Mouse (Mus musculus) mesoderm, embryonic 11.5 days (tissue): ENCODE measurements around the gene Mapkapk2.

ENCODE experiments used
- DNase-seq: peaks from one replicate; pipeline ENCODE4 v3.0.0-alpha.2; 2012; ENCODE audit warnings: low read depth, low spot score

Mapkapk2 gene

DNA sequence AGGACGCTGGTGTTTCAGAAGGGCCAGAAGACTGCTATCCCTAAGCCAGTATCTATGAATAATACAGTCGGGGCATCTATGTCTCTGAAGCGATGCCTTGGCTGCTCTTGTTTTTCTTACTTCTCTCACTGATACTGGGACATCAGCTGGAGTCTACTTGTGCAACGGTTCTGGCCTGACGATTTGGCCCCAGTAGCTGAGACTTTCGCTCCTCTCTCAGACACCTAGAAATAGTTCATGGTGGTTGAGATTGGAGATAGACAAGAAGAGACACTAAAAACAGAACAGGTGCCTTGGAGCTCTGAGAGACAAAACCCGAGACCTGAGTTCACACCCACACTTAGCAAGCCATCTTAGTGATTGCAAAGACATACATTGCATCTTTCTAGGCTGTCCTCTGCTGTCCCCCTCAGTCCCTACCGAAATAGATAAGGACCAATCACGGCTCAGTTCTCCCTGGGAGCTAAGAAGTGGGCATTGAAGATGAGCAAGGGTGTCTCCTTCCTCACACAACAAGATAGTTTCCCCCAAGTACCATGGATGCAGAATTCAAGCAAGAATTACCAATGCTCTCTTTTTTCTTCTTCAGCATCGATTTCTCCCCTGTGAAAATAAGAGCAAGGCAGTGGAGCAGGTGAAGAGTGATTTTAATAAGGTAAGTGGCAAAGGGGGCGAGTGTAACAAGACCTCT lies 75.6 kb downstream of the Mapkapk2 start:
- DNase-seq, result no peak

DNA sequence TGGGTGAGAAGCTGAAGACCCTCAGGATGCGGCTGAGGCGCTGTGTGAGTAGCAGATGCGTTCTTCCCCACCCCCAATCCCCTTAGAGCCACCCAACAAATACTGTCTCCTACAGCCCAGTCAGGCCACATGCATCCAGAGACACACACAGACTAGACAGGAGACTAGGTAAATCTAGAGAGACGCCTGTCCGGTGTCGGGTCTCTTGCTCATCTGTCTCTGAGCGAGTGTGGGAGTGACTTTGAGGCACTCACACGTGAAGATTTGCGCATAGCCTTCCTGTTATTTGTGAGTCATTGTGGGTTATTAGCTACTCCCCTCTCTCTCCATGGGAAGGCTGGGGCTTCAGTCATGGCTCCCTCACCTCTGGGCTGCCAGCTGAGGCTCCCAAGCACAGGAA lies 76.2 kb downstream of the Mapkapk2 start:
- no peak for DNase-seq

DNA sequence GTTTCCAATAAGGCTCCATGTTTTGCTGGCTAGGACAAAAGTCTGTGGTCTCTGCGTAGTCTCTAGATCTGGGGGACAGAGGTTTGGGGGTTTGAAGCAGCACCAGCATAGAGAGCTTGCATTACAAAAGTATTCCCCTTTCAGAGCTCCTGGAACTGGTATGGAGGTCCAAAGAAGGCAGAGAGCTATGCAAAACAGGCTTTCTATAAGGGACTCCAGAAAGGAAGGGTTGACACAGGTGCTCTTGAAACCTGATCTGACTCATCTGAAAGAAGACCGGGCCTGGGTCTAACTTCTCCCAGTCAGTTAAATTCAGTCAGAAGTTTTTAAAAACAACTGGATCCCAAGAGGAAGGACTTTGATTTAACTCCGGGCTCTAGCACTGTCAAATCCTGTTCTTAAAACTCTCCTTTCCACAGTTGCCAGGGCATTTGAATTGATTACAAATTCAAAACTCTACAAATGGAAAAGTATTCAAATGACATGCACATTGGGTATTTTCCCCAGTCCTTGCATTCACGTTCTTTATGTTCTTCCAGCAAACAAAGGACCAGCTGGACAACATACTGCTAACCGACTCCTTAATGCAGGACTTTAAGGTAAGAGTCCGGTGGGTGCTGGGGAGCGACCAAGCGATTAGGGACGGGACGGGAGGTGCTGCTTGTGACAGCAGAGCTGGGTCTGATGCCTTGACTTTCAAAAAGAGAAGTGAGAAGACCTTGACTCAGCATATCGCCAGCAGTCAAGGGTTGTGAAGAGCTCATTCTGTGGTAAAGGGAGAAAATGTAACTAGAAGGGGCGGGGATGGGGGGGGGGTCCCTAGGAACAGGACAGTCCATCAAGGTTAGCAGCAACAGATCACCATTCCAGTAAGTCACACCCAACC lies 77.0 kb downstream of the Mapkapk2 start:
- no peak for DNase-seq

DNA sequence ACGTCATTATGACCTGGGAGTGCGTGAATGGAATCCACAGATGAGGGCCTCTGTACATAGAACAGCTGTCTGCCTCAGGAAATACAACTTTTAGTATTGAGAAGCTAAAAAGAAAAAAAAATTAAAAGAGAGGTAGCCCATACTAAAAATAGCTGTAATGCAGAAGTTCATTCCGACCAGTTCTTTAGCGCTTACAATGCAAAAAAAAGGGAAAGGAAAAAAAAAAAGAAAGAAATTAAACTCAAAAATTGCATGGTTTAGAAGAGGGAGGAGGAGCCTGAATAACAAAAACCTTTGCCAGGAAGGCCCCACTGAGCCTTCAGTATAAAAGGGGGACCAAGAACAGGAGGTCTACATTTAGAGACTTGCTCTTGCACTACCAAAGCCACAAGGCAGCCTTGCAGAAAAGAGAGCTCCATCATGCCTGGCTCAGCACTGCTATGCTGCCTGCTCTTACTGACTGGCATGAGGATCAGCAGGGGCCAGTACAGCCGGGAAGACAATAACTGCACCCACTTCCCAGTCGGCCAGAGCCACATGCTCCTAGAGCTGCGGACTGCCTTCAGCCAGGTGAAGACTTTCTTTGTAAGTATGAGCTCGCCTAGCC lies 78.0 kb downstream of the Mapkapk2 start, which contains the start of gene Il10:
Il10 (plus strand) TSS at position 354 of the 607 bp plus-strand sequence.
- no peak for DNase-seq

DNA sequence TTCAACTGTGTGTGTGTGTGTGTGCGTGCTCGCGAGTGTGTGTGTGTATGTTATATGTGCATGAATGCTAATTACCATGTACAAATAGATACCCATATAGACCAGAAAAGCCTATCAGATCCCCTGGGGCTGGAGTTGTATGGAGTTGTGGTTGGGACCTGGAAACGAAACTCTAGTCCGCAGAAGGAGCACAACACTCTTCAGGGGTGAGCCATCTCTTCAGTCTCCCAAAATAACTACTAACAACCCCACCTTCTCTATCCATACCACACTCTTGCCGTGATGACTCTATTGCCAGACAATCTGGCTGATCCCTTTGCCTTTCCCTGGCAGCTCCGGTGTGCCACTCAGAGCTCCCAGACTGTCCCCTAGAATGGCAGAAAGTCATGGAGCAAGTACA lies 81.7 kb downstream of the Mapkapk2 start:
- no peak for DNase-seq

DNA sequence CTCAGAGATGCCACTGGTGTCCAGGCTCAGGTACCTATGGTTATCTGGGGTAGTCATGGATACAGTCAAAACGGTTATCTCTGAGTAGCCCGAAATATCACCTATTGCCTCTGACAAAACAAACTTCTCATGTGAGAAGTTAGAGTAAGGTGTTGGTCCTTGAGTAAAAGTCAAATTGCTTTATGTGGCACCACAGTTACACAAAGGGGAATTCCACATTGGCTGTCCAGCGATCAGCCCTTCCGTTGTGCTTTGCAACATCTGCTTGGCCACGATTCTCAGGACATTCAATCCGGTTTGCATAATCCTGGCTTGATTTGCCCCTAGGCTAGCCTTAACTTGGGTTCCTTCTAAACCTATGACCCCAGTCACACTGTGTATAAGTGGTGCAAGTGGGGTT lies 82.3 kb downstream of the Mapkapk2 start:
- no peak for DNase-seq

DNA sequence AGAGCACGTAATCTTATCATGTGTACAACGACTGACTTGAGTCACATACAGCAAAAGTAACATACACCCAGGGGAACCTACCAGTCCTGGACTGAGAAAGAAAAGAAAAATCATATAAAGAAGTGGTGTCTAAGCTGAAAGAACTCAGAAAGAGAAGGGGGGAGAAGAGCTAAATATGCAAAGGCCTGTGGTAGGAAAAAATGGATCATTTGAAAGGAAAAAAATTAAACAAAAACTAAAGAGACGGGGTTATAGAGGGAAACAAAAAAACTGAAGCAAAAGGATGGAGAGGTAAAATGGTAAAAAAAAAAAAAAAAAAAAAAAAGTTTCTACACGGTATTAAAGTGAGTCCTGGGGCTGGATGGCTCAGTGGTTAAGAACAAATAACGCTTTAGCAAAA lies 83.7 kb downstream of the Mapkapk2 start:
- DNase-seq, result no peak

DNA sequence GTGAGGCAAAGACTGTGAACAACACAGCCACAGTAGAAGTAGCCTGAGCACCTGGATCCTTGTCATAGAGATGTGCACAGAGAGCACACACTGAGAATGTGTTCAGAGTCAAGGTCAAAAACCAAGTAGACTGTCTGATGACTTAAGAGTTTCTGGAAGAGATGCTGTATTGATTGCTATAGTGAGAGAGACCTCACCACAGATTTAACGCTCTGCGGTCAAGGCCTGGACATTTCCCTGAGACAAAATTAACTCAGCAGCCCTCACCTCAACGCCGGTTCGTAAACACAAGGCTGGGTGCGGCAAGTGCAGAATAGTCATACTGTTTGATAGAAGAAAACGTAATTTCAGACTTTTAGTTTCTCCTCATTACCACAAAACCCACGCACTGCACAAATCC lies 85.1 kb downstream of the Mapkapk2 start:
- no peak for DNase-seq

DNA sequence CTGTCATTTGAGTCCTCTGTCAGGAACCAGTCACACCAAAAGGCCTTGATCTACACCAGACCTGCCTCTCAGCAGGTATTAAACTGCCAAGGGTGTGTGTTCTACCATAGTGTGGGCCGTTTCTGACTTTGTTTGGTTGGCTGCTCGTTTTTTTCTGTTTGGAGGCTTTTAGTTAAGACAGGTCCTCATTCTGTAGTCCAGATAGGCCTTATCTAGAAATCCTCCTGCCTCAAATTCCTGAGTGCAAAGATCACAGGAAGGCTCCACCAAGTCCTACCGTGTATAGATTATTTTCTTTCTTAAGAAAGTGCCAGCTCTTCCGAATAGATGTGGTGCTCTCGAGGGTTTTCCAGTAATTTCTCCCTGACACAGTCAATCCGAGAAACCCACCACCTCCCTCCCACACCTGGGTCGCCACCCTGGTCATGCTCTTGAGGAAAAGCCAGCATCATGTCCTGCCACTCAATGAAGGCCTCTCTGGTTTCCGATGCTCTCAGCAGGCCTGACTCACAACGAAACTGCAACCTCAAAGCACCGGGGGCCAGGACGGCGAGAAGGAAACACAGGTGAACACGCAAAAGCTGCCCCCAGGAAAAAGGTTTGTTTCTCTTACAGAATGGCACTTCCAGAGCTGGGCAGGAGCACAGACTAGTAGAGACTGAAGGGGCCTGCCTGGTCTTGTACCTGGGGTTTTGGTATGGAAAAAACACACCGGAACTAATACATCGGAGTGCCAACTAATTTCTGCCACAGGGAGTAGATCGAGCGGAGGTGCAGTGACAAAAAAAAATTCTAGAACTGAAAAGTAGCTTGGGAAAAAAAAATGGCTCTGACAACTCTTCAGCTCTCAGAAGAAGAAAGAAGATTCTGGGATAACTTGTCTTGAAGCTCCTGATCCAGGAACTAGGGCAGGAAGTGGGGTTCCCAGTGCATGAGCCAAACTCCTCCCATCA lies 87.1 kb downstream of the Mapkapk2 start:
- DNase-seq, result no peak

DNA sequence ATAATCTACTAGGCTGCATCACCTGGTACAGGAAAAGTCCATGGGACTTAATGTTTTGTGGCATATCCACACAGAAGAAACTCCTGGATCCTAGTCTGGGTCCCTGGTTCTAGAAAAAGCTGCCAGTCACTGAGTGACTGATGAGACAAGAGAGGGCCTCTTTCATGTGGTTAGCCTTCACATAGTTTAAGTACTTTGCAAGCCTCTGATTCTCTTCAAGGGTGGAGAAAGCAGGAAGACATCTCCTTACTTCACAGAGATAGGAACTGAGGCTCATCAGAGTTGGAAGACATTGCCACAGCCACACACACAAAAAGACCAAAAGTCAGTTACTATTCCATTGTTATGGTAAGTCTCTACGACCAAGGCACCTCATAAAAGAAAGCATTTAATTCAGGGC lies 91.6 kb downstream of the Mapkapk2 start:
- no peak for DNase-seq
